Mouse (Mus musculus) megakaryocyte-erythroid progenitor cell, adult 5-6 weeks (primary cell): ENCODE results near the gene Ipo7. TPM values are rescaled to one million over a fixed set of nuclear protein-coding genes. Genes with fewer than 3 reads are reported as not detected.

Source experiments
- ATAC-seq: replicated peaks from 2 replicates; pipeline ENCODE4 v1.8.0; 2016; ENCODE audit warnings: mild to moderate bottlenecking, inconsistent platforms; ENCODE audit not compliant: severe bottlenecking, poor library complexity, low FRiP score, low TSS enrichment
- total RNA-seq, 2 experiments: library from RNA; stranded (forward) in 1 of 2; stranded (reverse) in 1 of 2; fragments of 200-1000, 215-1000 nt in 1 of 2; fragments of >200 nt in 1 of 2; fragmentation: Nextera tagmentation in 1 of 2; gene quantifications; 2 replicates each; pipeline ENCODE4 v1.2.3; 2014 to 2017

Gene Ipo7
- total RNA-seq, 2 experiments from 2014 or later = 96.2 to 252 TPM

DNA sequence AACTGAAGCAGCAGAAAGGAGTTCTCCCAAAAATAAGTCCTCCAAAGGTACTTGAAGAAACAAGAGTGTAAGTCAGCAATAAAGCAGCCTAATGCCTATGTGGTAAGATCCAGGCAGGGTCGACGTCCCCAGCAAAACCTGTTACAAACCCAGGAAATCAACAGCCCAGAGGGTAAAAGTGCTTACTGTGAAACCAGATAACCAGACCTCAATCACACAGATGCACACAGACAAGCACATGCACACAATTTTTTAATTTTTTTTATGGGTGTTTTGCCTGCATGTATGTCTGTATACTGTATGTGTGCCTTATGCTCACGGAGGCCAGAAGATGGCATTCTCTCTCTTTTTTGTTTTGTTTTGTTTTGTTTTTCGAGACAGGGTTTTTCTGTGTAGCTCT is 78.3 kb downstream of the Ipo7 start:
- ATAC-seq = peak; percentile 88

DNA sequence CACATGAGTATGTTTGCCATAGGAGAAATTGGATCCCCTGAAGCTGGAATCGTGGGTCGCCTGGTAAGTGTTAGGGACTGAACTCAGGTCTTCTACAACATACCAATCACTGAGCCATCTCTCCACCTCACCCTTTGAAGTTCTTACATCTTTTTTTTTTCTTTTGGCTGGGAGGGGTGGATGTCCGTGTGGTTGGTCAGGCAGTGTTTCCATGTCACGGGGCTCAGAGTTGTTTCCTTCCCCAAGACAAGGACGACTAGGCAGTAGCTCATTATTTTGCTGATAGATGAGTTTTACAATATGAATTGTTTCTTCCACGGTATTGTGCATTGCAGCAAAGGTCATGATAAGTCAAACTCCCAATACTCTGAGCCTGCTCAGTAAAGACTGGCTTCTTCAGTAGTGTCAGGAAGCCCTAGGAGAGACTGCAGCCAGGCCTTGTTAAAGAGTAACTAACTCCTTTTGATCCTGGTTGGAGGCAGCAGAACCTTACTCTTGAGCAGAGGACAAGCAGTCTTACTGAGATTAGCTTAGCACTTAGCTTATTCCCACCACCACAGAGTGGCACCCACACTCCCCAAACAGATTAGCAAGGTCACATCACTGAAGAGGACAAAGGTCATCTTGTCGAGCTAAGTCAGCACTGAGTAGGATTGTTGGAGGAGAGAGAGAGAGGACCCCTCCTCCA is 79.2 kb downstream of the Ipo7 start:
- no peak for ATAC-seq

DNA sequence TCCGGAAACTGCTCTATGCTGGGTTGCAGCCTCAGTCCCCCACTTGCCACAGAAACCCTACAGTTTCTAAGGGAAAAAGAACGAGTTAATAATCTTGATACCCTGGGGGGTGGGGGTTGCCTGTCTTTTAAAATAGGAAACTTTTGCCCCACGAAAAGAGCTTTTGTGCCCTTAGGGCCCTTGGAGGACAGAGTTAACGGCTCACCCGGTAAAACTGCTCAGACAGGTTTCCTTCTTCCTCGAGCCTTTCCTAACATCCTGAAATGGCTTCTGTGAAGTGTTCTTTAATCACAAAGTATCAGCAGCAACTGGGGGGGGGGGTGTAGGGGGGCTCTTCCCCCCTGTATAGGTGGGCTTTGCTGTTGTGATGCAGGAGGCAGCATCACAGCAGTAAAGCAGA is 82.8 kb downstream of the Ipo7 start:
- no peak for ATAC-seq

- no peak for ATAC-seq
Measured at GRCm38 (mm10) chr7:110101266-110101665, 83.2 kb downstream of the Ipo7 start.

GRCm38 (mm10) chr7:110105041-110105440 is 87.0 kb downstream of the Ipo7 start:
- no peak for ATAC-seq

Other genes starting within 250 kb of the Ipo7 start
- not detected in 2 replicates for gene Nrip3, start 236.2 kb upstream of the Ipo7 start, total RNA-seq (2014; fragmentation: Nextera tagmentation)
- not detected in 2 replicates for gene Nrip3, start 236.2 kb upstream of the Ipo7 start, total RNA-seq (2017)
- gene Scube2, start 152.6 kb upstream of the Ipo7 start, total RNA-seq (2014; fragmentation: Nextera tagmentation) = not detected in 2 replicates
- not detected in 2 replicates for gene Scube2, start 152.6 kb upstream of the Ipo7 start, total RNA-seq (2017)
- 46.2 and 48.5 TPM in 2 replicates for gene Dennd5a, start 57.8 kb upstream of the Ipo7 start, total RNA-seq (2014; fragmentation: Nextera tagmentation)
- 41.6 and 54.4 TPM in 2 replicates for gene Dennd5a, start 57.8 kb upstream of the Ipo7 start, total RNA-seq (2017)
- 42.8 and 47.7 TPM in 2 replicates for gene Tmem41b, start 31.3 kb upstream of the Ipo7 start, total RNA-seq (2014; fragmentation: Nextera tagmentation)
- gene Tmem41b, start 31.3 kb upstream of the Ipo7 start, total RNA-seq (2017) = 42.9 and 59.7 TPM in 2 replicates
- 18.8 and 25.7 TPM in 2 replicates for gene Zfp143, start 42.9 kb downstream of the Ipo7 start, total RNA-seq (2014; fragmentation: Nextera tagmentation)
- gene Zfp143, start 42.9 kb downstream of the Ipo7 start, total RNA-seq (2017) = 30.1 and 47.0 TPM in 2 replicates
- 42.8 and 48.8 TPM in 2 replicates for gene Wee1, start 103.8 kb downstream of the Ipo7 start, total RNA-seq (2014; fragmentation: Nextera tagmentation)
- 27.0 and 27.8 TPM in 2 replicates for gene Wee1, start 103.8 kb downstream of the Ipo7 start, total RNA-seq (2017)
- gene Swap70, start 203.4 kb downstream of the Ipo7 start, total RNA-seq (2014; fragmentation: Nextera tagmentation) = 18.6 and 21.5 TPM in 2 replicates
- 38.6 and 41.5 TPM in 2 replicates for gene Swap70, start 203.4 kb downstream of the Ipo7 start, total RNA-seq (2017)